Mouse (Mus musculus) brain, adult 2 months (tissue): ENCODE results near the gene Hand1.
A peak's percentile ranks its signal among the peaks of the same experiment; 100 is the strongest.
"Not testable (repeated sequence)": the region's sequence is repeated elsewhere in the genome, so short reads cannot be mapped to it uniquely, and the experiment has no call there.

Experiments used
- DNase-seq: peaks from one replicate; pipeline ENCODE4 v3.0.0; 2011; ENCODE audit warnings: low read depth, low spot score

The Hand1 gene

GRCm38 (mm10) chr11:57832552-57833201, at the start of gene Hand1:
TSS of gene Hand1 (minus strand) at chr11:57832818.
- no peak for DNase-seq

GRCm38 (mm10) chr11:57876157-57876556, 43.5 kb upstream of the Hand1 start:
- DNase-seq, result no peak

GRCm38 (mm10) chr11:57873014-57873413, 40.4 kb upstream of the Hand1 start:
- no peak for DNase-seq

- peak; percentile 9 for DNase-seq
These were observed 36.3 kb upstream of the Hand1 start for GRCm38 (mm10) chr11:57868753-57869460.

- no peak for DNase-seq
These were observed 33.8 kb upstream of the Hand1 start for GRCm38 (mm10) chr11:57866466-57866865.

- no peak for DNase-seq
These were observed 32.0 kb upstream of the Hand1 start for GRCm38 (mm10) chr11:57864577-57864976.

- DNase-seq, result no peak
These were observed 29.5 kb upstream of the Hand1 start for GRCm38 (mm10) chr11:57862088-57862487.

- DNase-seq, result no peak
These were observed 25.1 kb upstream of the Hand1 start for GRCm38 (mm10) chr11:57857709-57858108.

- no peak for DNase-seq
These were observed 21.0 kb upstream of the Hand1 start for GRCm38 (mm10) chr11:57853571-57853970.

- no peak for DNase-seq
These were observed 18.3 kb upstream of the Hand1 start for GRCm38 (mm10) chr11:57850931-57851330.

- no peak for DNase-seq
These were observed 17.7 kb upstream of the Hand1 start for GRCm38 (mm10) chr11:57850298-57850697.

- DNase-seq, result no peak
These were observed 14.8 kb upstream of the Hand1 start for GRCm38 (mm10) chr11:57847396-57847795.

- DNase-seq, result not testable (repeated sequence)
These were observed 14.1 kb upstream of the Hand1 start for GRCm38 (mm10) chr11:57846421-57847363.

- no peak for DNase-seq
These were observed 8.8 kb upstream of the Hand1 start for GRCm38 (mm10) chr11:57841391-57841790.

- DNase-seq, result no peak
These were observed 8.4 kb upstream of the Hand1 start for GRCm38 (mm10) chr11:57840986-57841385.

- DNase-seq, result no peak
These were observed 5.5 kb upstream of the Hand1 start for GRCm38 (mm10) chr11:57837861-57838680.

- DNase-seq, result no peak
These were observed 4.5 kb upstream of the Hand1 start for GRCm38 (mm10) chr11:57836872-57837680.

- DNase-seq, result no peak
These were observed 3.8 kb upstream of the Hand1 start for GRCm38 (mm10) chr11:57836401-57836800.

GRCm38 (mm10) chr11:57835931-57836330, 3.3 kb upstream of the Hand1 start:
- no peak for DNase-seq

GRCm38 (mm10) chr11:57835331-57835730, 2.7 kb upstream of the Hand1 start:
- no peak for DNase-seq
